Mouse (Mus musculus) right cerebral cortex, postnatal 14 days (tissue): ENCODE measurements around the gene Vipr1.

Experiments used
- DNase-seq: peaks from one replicate; pipeline ENCODE4 v3.0.0; 2022

Gene Vipr1

DNA sequence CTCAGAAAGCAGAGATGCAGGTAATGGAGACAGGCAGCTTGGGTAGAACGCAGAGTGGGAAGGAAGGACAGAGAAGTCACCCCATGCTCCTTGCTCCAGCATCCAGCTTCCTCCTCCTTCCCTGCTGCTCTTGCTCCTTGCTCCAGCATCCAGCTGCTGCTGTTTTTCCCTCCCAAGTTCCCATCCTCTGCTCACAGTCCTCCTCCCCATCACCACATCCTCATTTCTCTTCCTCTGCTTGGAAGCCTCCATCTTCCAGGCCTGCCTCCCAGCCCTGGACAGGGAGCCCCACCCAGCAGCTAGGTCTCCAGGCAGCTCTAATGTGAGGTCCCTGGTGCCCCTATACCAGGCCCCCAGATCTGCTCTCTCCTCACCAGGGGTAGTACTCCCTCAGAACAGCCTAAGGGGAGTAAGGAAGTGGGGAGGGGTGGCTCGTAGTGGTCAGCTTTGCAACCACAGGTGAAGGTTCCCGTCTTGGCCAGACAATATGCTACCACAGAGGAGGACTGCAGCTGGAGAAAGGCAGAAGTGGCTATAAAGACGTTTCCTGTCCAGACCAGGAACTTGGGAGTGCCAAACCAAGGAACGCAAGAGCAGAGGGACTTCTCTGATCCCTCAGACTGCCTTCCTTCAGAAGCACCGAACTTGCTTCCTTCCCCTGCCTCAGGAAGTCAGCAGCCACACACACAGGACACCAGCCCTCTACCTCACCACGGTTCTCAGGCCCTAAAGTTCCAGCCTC, 6.5 kb upstream of the Vipr1 start:
- no peak for DNase-seq

GRCm38 (mm10) chr9:121639790-121640189, 2.7 kb upstream of the Vipr1 start:
- peak; percentile 72 for DNase-seq

DNA sequence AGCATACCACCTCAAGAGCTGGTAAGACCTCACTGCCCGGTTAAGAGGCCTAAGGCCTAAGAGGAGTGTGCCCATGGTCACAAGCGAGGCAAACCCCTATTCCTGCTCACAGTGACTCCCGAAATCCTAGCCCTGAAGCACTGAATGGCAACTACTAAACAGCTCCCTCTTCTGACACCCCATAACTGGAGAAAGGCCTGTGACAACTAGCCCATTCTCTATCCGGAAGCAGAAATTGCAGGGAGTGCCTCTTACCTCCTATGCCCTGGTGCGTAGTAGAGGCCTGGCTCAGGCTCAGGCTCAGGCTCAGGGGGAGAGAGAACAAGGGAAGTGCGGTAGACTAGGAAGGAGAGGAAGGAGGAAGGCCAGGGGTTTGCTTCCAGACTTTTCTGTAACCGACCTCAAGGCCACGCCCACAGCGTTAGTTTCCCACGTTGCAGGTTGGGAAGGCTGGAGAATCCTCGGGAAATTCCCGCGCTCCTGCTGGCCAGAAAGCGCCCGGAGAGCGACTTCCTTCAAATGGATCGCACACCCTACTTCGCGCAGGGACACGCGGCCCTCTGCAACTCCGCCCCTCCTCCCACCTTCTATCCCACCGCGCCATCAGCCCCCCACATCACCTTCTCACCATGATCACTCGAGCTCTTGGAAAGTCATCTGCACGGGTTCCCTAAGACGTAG, 1.1 kb upstream of the Vipr1 start:
- DNase-seq, result peak; percentile 35

GRCm38 (mm10) chr9:121642001-121642400, 515 bp upstream of the Vipr1 start, which contains the start of gene Lyzl4:
TSS of gene Lyzl4 (minus strand) at chr9:121642096.
- DNase-seq, result peak; percentile 86

DNA sequence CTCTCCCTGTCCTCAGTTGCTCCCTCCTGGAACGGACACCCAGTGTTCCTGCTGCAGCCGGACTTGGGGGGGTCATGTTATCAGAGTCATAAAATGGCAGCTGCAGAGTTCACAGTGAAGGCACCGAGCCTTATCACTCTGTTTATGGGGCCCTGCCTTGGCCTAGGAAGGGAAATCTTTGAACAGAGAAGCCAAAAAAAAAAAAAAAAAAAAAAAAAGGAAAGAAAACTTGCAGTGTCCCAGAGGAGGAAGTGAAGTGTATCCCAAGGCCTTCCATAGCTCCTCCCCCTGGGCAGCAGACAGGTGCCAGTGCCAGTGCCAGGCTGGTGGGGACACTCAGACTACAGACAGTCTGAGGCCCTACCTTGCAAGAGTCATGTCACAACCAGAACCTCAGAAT, 2.3 kb downstream of the Vipr1 start:
- DNase-seq, result no peak

DNA sequence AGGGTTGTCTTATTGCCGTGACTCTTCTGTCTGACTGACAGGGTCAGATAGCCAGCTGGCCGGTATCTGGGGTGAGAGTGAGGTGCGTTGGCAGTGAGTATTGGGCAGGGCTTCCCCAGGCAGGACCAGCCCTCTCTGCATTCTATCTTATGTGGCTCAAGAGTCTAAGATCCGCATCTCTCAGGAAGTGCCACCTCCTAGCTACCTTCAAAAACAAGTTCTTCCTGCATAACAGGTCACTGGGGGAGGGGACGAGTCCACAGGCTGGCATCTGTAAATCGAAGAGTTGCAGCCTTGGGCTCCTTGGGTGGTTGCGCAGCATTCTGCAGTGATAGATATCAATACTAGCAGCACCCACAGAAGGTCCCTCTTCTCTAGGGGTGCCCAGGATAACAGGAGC, 4.5 kb downstream of the Vipr1 start:
- no peak for DNase-seq

DNA sequence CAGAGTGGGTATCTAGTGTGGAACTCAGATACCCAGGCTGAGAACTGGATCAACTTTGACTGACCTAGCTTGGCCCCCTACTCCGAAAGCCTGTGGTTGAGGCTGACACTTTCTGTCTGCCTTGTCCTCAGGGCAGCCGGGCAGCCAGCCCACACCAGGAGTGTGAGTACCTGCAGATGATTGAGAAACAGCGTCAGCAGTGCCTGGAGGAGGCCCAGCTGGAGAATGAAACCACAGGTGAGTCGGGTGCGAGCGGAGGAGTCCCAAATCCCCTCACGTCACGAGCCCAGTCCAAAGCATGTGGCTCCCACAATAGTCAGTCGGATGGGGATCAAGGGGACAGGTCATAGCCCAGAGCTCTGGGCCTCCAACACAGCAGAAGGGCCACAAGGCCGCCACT, 11.2 kb downstream of the Vipr1 start:
- DNase-seq, result no peak

DNA sequence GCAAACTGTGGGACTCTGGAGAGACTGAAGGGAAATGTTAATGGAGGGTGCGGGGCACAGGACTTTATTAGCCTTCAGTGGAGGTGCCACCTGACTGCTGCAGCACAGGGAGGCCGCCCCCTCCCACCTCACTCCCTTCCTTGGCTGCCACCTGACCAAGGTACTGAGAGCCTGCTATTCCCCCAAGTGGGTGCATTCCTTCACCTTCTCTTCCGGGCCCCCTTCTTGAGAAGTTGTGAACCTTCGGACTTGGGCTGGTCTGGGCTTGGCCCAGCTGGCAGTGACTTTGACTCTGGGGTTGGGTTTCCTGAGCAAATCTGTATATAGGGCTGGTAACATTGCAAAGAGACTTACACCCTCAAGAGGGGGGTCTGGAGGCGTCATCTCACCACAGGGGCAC, 13.8 kb downstream of the Vipr1 start:
- DNase-seq, result no peak

DNA sequence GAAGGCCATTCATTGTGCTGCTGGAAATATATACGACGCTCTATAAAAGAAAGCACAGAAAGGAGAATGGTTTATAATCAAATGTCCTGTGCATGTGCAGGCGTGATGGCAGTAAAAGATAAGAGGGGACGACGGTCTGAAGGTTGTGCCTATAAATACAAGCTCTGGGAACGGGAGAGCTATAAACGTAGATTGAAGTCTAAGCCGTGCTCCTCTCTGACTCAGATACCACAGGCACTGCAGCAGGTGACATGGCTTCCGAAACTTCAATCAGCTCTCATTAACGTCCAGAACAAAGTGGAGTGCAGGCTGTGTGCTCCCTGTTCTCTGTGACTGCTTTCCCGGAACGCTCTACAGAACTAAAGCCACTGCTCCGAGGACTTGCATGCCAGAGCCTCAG, 14.6 kb downstream of the Vipr1 start:
- no peak for DNase-seq

DNA sequence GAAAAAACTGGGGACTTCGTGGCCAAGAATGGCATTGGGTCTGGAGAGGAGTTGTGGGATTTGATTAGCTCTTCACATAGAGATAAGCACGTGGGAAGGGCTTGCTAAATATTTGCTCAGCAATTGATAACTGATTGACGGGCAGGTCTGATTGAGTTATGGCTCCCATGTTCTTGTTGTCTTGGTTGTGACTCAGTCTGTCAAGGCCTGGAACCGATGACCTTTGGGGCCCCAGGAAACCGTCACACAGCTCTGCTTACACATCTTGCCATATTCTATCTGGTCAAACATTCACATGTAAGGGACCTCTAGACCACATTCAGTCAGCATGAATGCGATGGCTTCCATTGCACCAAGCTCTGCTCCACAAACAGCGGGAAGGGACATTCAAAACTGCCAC, 15.7 kb downstream of the Vipr1 start:
- DNase-seq, result no peak

DNA sequence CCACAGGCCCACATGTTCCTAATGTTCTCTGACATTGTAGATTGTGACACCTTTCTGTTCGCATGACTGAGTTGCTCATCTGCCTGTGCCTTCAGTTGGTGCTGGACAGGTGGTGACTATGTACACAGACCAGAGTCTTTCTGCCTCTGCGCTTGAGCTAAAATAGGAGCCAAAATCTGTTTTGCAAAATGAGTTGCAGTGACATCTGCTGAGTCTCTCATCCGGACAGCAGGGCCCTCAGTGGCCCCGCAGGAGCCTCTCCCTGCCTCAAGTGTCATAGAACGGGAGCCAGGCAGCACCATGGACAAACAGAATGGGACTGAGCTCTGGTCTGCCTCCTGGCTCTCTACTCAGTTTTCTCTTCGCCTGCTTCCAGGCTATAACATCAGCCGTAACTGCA, 17.3 kb downstream of the Vipr1 start:
- DNase-seq, result no peak

DNA sequence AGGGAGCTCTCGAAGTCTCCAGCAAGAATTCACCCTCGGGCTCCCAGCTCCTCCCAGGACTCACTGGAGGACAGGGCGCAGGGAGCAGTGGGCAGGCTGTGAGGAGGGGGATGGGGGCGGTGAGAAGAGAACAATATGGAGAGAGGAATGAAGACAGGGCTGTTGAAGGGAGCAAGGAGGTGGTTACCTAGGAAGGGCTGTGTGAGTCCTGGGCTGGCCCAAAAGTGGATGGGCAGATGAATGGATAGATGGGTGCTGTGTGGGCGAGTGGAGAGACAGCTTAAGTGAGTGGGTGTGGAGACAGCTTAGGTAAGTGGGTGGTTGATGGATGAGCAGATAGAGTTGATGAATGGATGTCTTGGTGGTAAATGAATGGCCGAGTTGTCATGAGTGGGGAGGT, 21.0 kb downstream of the Vipr1 start:
- DNase-seq, result no peak

DNA sequence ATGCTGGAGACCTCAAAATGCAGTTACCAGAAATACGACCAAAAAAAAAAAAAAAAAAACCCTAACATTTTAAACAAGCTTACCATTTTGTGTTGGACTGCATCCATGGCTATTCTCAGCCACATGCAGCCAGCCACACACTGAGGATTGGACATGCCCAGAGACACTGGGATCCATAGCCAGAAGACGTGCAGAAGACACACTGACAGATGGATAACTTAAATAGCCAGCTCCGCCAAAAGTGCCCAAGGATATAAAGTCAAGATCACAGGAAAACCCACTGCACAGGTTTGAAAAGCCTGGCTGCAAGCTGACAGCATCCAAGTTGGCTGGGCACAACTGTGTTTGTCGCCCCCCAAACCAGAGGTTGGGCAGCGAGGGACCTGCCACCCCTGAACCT, 21.6 kb downstream of the Vipr1 start:
- DNase-seq, result no peak

GRCm38 (mm10) chr9:121666957-121667630, 24.6 kb downstream of the Vipr1 start:
- DNase-seq, result peak; percentile 60

GRCm38 (mm10) chr9:121667822-121668221, 25.3 kb downstream of the Vipr1 start:
- DNase-seq, result no peak

GRCm38 (mm10) chr9:121669348-121669791, 26.9 kb downstream of the Vipr1 start:
- peak; percentile 63 for DNase-seq

DNA sequence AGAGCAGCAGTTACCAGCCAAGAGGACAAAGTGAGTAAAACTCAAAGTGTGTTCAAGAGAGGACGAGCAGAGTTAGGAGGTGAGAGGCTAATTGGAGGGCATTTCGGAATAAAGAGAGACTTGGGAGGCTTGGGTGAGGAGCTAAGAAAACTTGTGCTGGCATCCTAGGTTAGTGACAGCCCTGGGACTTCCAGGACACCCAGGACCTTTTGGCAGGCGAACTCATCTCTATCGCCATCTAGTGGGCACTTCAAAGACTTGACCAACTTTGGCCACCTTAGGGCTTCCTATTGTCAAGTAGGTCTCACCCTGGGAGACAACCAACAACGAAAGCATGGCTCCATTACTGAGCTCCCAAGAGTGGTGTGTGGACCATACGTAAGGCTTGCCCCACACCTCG, 28.8 kb downstream of the Vipr1 start:
- DNase-seq, result no peak

- no peak for DNase-seq
Observed at GRCm38 (mm10) chr9:121672311-121672710, 29.8 kb downstream of the Vipr1 start.

DNA sequence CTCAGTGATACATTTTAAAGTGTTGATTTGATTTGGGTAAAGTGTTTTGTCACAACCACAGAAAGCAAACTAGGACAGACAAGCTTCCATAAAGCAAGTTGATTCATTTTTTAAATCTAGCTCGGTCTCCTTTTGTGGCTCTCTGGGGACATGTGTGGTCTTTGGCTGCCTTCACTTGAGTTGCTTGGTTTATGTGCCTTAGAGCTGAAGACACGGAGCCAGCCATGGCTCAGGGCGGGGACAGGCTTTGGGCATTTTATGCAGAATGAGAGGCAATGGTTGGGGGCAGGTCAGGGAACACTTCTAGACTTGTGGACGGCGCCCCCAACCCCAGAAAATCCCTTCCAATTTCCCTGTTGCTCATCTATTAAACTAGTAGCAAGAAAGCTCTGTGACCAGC, 31.2 kb downstream of the Vipr1 start:
- DNase-seq, result no peak

GRCm38 (mm10) chr9:121675011-121675410, 32.5 kb downstream of the Vipr1 start:
- no peak for DNase-seq

- DNase-seq, result no peak
Observed at GRCm38 (mm10) chr9:121675556-121675955, 33.0 kb downstream of the Vipr1 start.

DNA sequence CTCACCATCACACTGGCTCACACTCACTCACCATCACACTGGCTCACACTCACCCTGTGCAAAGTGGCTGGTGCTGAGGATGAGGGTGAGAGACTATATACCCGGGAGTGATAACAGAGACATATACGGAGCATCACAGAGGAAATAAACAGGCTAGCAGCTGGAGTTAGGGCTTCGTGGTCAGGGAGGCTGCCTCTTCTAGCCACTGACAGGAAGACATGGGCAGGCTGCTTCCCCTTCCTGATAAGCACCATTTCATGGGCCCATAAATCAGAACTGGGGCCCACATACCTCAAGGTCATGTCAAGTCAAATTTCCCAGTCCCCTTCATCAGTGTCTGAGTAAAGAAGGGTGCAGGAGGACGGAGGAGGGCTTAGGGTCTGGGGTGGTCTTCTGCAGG, 34.6 kb downstream of the Vipr1 start:
- no peak for DNase-seq

GRCm38 (mm10) chr9:121677476-121677875, 35.0 kb downstream of the Vipr1 start:
- DNase-seq, result no peak

- DNase-seq, result peak; percentile 59
Observed at GRCm38 (mm10) chr9:121679549-121679948, 37.0 kb downstream of the Vipr1 start.
